Mouse (Mus musculus): ENCODE data around the gene Jam2. TPM values are rescaled to one million over a fixed set of nuclear protein-coding genes. Genes with fewer than 3 reads are reported as not detected.

Gene Jam2
- polyA plus RNA-seq, 1 experiment from 2014 or later = 8.3 TPM

- H3K4me1 ChIP-seq (replicated peaks; ENCODE audit: insufficient read depth, low read length) = peaks cover 10% of the 10 kb centered on the region; the same call in 1 of the 2 replicates
- H3K27me3 ChIP-seq (ENCODE audit: insufficient read depth, low read length) = no peaks in the 10 kb centered on the region
- TF ChIP-seq CTCF (IDR thresholded peaks at IDR 0.05; ENCODE audit: low read depth) = peak; percentile 18; the same call in 1 of the 2 replicates
- no peak overlapping the region for H3K9ac ChIP-seq (ENCODE audit: low read depth, low read length)
- 32% methylated on average over 8 of the region's 8 CpGs for WGBS
- H3K4me3 ChIP-seq (replicated peaks; ENCODE audit: low read depth, low read length) = no peak overlapping the region
- H3K4me2 ChIP-seq (ENCODE audit: low read length) = peak overlapping the region; percentile 99; the same call in 1 of the 2 replicates
- ATAC-seq (replicated peaks; ENCODE audit: low FRiP score, low read depth) (no peak), DNase-seq (ENCODE audit: low spot score) (peak; percentile 19)
- no peak overlapping the region for H3K27ac ChIP-seq
- H3K9me3 ChIP-seq (replicated peaks; ENCODE audit: low read length) = no peaks in the 10 kb centered on the region
- no peaks in the 10 kb centered on the region for H3K36me3 ChIP-seq (ENCODE audit: insufficient read depth, low read length)
Observed at GRCm38 (mm10) chr16:84772496-84773267, 1.2 kb upstream of the Jam2 start.

GRCm38 (mm10) chr16:84773268-84773861 lies 558 bp upstream of the Jam2 start:
- no peak for TF ChIP-seq CTCF (IDR thresholded peaks at IDR 0.05; ENCODE audit: low read depth)
- under 1% methylated on average over 15 of the region's 15 CpGs for WGBS
- Histone ChIP-seq H3K9me3 (replicated peaks; ENCODE audit: low read length) (no peaks in the 10 kb centered on the region), H3K27me3 (ENCODE audit: insufficient read depth, low read length) (no peaks in the 10 kb centered on the region), H3K36me3 (ENCODE audit: insufficient read depth, low read length) (no peaks in the 10 kb centered on the region), H3K9ac (ENCODE audit: low read depth, low read length) (peak overlapping the region; percentile 59), H3K4me3 (replicated peaks; ENCODE audit: low read depth, low read length) (peak overlapping the region; percentile 57), H3K4me1 (replicated peaks; ENCODE audit: insufficient read depth, low read length) (peaks cover 10% of the 10 kb centered on the region; the same call in 1 of the 2 replicates), H3K27ac (no peak overlapping the region), H3K4me2 (ENCODE audit: low read length) (peak overlapping the region; percentile 99)
- peak; percentile 11 for DNase-seq (ENCODE audit: low spot score)
- ATAC-seq (replicated peaks; ENCODE audit: low FRiP score, low read depth) = no peak

- TF ChIP-seq CTCF (IDR thresholded peaks at IDR 0.05; ENCODE audit: low read depth) = no peak
- peak overlapping the region; percentile 99 for H3K4me2 ChIP-seq (ENCODE audit: low read length)
- H3K4me3 ChIP-seq (replicated peaks; ENCODE audit: low read depth, low read length) = peak overlapping the region; percentile 57
- H3K9ac ChIP-seq (ENCODE audit: low read depth, low read length) = peak overlapping the region; percentile 59; the same call in 1 of the 2 replicates
- 1% methylated on average over 23 of the region's 23 CpGs for WGBS
- no peaks in the 10 kb centered on the region for H3K9me3 ChIP-seq (replicated peaks; ENCODE audit: low read length)
- peaks cover 10% of the 10 kb centered on the region; the same call in 1 of the 2 replicates for H3K4me1 ChIP-seq (replicated peaks; ENCODE audit: insufficient read depth, low read length)
- no peaks in the 10 kb centered on the region for H3K36me3 ChIP-seq (ENCODE audit: insufficient read depth, low read length)
- H3K27ac ChIP-seq = no peak overlapping the region
- DNase-seq (ENCODE audit: low spot score) (peak; percentile 62), ATAC-seq (replicated peaks; ENCODE audit: low FRiP score, low read depth) (no peak)
- H3K27me3 ChIP-seq (ENCODE audit: insufficient read depth, low read length) = no peaks in the 10 kb centered on the region
Observed at GRCm38 (mm10) chr16:84774761-84775231, 873 bp downstream of the Jam2 start.

GRCm38 (mm10) chr16:84775356-84775755 lies 1.4 kb downstream of the Jam2 start:
- Histone ChIP-seq H3K27ac (no peak overlapping the region), H3K36me3 (ENCODE audit: insufficient read depth, low read length) (no peaks in the 10 kb centered on the region), H3K9me3 (replicated peaks; ENCODE audit: low read length) (no peaks in the 10 kb centered on the region), H3K9ac (ENCODE audit: low read depth, low read length) (no peak overlapping the region), H3K4me2 (ENCODE audit: low read length) (peak overlapping the region; percentile 99), H3K4me1 (replicated peaks; ENCODE audit: insufficient read depth, low read length) (peaks cover 10% of the 10 kb centered on the region; the same call in 1 of the 2 replicates), H3K4me3 (replicated peaks; ENCODE audit: low read depth, low read length) (peak overlapping the region; percentile 57; the same call in 1 of the 2 replicates), H3K27me3 (ENCODE audit: insufficient read depth, low read length) (no peaks in the 10 kb centered on the region)
- no peak for DNase-seq (ENCODE audit: low spot score)
- 27% methylated on average over 11 of the region's 11 CpGs for WGBS
- ATAC-seq (replicated peaks; ENCODE audit: low FRiP score, low read depth) = no peak
- TF ChIP-seq CTCF (IDR thresholded peaks at IDR 0.05; ENCODE audit: low read depth) = no peak

GRCm38 (mm10) chr16:84776089-84776784 lies 2.3 kb downstream of the Jam2 start:
- Histone ChIP-seq H3K4me3 (replicated peaks; ENCODE audit: low read depth, low read length) (no peak overlapping the region), H3K27ac (no peak overlapping the region), H3K4me2 (ENCODE audit: low read length) (no peak overlapping the region), H3K9me3 (replicated peaks; ENCODE audit: low read length) (no peaks in the 10 kb centered on the region), H3K36me3 (ENCODE audit: insufficient read depth, low read length) (no peaks in the 10 kb centered on the region), H3K27me3 (ENCODE audit: insufficient read depth, low read length) (no peaks in the 10 kb centered on the region), H3K9ac (ENCODE audit: low read depth, low read length) (no peak overlapping the region), H3K4me1 (replicated peaks; ENCODE audit: insufficient read depth, low read length) (peaks cover 10% of the 10 kb centered on the region; the same call in 1 of the 2 replicates)
- ATAC-seq (replicated peaks; ENCODE audit: low FRiP score, low read depth) (no peak), DNase-seq (ENCODE audit: low spot score) (no peak)
- peak; percentile 46 for TF ChIP-seq CTCF (IDR thresholded peaks at IDR 0.05; ENCODE audit: low read depth)
- WGBS = 47% methylated on average over 7 of the region's 7 CpGs

- ATAC-seq (replicated peaks; ENCODE audit: low FRiP score, low read depth) = no peak
- Histone ChIP-seq H3K4me3 (replicated peaks; ENCODE audit: low read depth, low read length) (no peak overlapping the region), H3K4me2 (ENCODE audit: low read length) (no peak overlapping the region), H3K27ac (no peak overlapping the region), H3K4me1 (replicated peaks; ENCODE audit: insufficient read depth, low read length) (peaks cover 6% of the 10 kb centered on the region; the same call in 1 of the 2 replicates), H3K9me3 (replicated peaks; ENCODE audit: low read length) (no peaks in the 10 kb centered on the region), H3K27me3 (ENCODE audit: insufficient read depth, low read length) (no peaks in the 10 kb centered on the region), H3K9ac (ENCODE audit: low read depth, low read length) (no peak overlapping the region), H3K36me3 (ENCODE audit: insufficient read depth, low read length) (no peaks in the 10 kb centered on the region)
- whole genome bisulfite sequencing = 85% methylated on average over 6 of the region's 6 CpGs
- DNase-seq (ENCODE audit: low spot score) = no peak
- TF ChIP-seq CTCF (IDR thresholded peaks at IDR 0.05; ENCODE audit: low read depth) = no peak
Observed at GRCm38 (mm10) chr16:84778431-84778830, 4.5 kb downstream of the Jam2 start.

Data from kidney, postnatal 0 days (tissue).